9 mouse cellular contexts compared by ENCODE assay signal in genomic region chr11:53627859-53628258, GRCm38 (mm10). TPM values are rescaled to one million over a fixed set of nuclear protein-coding genes. Genes with fewer than 3 reads are reported as not detected.
DNase-seq lines count a peak whose midpoint lies in the region; ATAC-seq lines count a peak whose summit lies in the region.
"Had no signal": no experiment of that assay in that cellular context is flagged by ENCODE, and none has a peak within 500 bp of the region (broad histone marks: within the 10 kb centered on the region; RNA-seq: fewer than 3 reads in every experiment).

No protein-coding gene starts in this region.

- DNase-seq in MN1 (ENCODE audit: low spot score) = peak; percentile 93
- DNase-seq in c-Kit-positive CD71-negative TER-119-negative erythroid progenitor cells, embryonic 14.5 days (ENCODE audit: low read depth) = peak; percentile 90
- peak; percentile 85 for DNase-seq in forebrain, embryonic 11.5 days (ENCODE audit: low spot score)
- DNase-seq in layer of hippocampus, postnatal 14 days (ENCODE audit: low spot score in 2 of 2) = peak; percentile 76 to 86
- peak; percentile 88 for DNase-seq in lung, postnatal 10 days
- peak; percentile 74 for DNase-seq in right cerebral cortex, adult 18-20 months
- DNase-seq in urinary bladder, postnatal 25 days (ENCODE audit: low spot score) = peak; percentile 66

- ATAC-seq in forebrain, embryonic 11.5 days (replicated peaks; ENCODE audit: low FRiP score) = peak; percentile 67; the same call in 1 of the 2 replicates
- ATAC-seq in hindbrain, embryonic 12.5 days (ENCODE audit: low FRiP score) = 0 out of 2 replicates have a peak, but pooled peaks have one; percentile 54

- no peaks in the 10 kb centered on the region for H3K9me3 ChIP-seq in forebrain, embryonic 11.5 days (ENCODE audit: control insufficient read depth, low read length)
- H3K9me3 ChIP-seq in hindbrain, embryonic 12.5 days (replicated peaks) = peaks cover 6% of the 10 kb centered on the region; the same call in 1 of the 2 replicates

- 32% methylated on average over 1 of the region's 1 CpGs for WGBS in forebrain, embryonic 11.5 days
- WGBS in hindbrain, embryonic 12.5 days = 0% methylated on average over 1 of the region's 1 CpGs

- H3K9ac ChIP-seq in forebrain, embryonic 11.5 days (ENCODE audit: low read length) = no peak overlapping the region
- no peak overlapping the region for H3K9ac ChIP-seq in hindbrain, embryonic 12.5 days

- H3K4me1 ChIP-seq in forebrain, embryonic 11.5 days (replicated peaks; ENCODE audit: control insufficient read depth, insufficient read depth, low read length) = no peaks in the 10 kb centered on the region; the same call in 1 of the 2 replicates
- no peaks in the 10 kb centered on the region for H3K4me1 ChIP-seq in hindbrain, embryonic 12.5 days

- H3K27ac ChIP-seq in forebrain, embryonic 11.5 days (ENCODE audit: low read depth, low read length) = no peak overlapping the region
- H3K27ac ChIP-seq in hindbrain, embryonic 12.5 days = no peak overlapping the region

- no peak overlapping the region for H3K4me2 ChIP-seq in forebrain, embryonic 11.5 days (ENCODE audit: low read depth, low read length, severe bottlenecking)
- H3K4me2 ChIP-seq in hindbrain, embryonic 12.5 days (replicated peaks) = no peak overlapping the region

- no peak overlapping the region for H3K4me3 ChIP-seq in forebrain, embryonic 11.5 days (ENCODE audit: low read depth, low read length)
- no peak overlapping the region for H3K4me3 ChIP-seq in hindbrain, embryonic 12.5 days
- H3K4me3 ChIP-seq: myocyte had no signal

- H3K36me3 ChIP-seq in forebrain, embryonic 11.5 days (ENCODE audit: control insufficient read depth, insufficient read depth, low read length) = no peaks in the 10 kb centered on the region
- H3K36me3 ChIP-seq in hindbrain, embryonic 12.5 days = no peaks in the 10 kb centered on the region

- no peaks in the 10 kb centered on the region for H3K27me3 ChIP-seq in forebrain, embryonic 11.5 days (ENCODE audit: control insufficient read depth, insufficient read depth, low read length)
- peaks cover 4% of the 10 kb centered on the region; the same call in 1 of the 2 replicates for H3K27me3 ChIP-seq in hindbrain, embryonic 12.5 days

RNA-seq across cellular contexts. Expression of gene Il13, which starts 6.6 kb away (rescaled TPM):
- polyA plus RNA-seq in forebrain, embryonic 11.5 days (2014; fragmentation: Nextera tagmentation; extraction: Ambion mirVana) = not detected in 2 replicates
- not detected in 2 replicates for polyA plus RNA-seq in hindbrain, embryonic 12.5 days (2016; fragmentation: Nextera tagmentation; extraction: Ambion mirVana)
- total RNA-seq in layer of hippocampus, postnatal 14 days (2021) = not detected
- polyA plus RNA-seq: myocyte had no signal

RNA-seq across cellular contexts. Expression of gene Il4, which starts 9.4 kb away (rescaled TPM):
- 1.9 and 2.4 TPM in 2 replicates for polyA plus RNA-seq in forebrain, embryonic 11.5 days (2014; fragmentation: Nextera tagmentation; extraction: Ambion mirVana)
- 1.8 and 2.3 TPM in 2 replicates for polyA plus RNA-seq in hindbrain, embryonic 12.5 days (2016; fragmentation: Nextera tagmentation; extraction: Ambion mirVana)
- not detected for total RNA-seq in layer of hippocampus, postnatal 14 days (2021)
